Mouse (Mus musculus) brain, embryonic 14.5 days (tissue): ENCODE data around the gene Ankrd12.

ENCODE experiments used
- CTCF ChIP-seq: fragments of 200-500 bp; IDR thresholded peaks from 2 replicates; pipeline ENCODE4 v1.5.1; 2012; ENCODE audit warnings: inconsistent platforms, mild to moderate bottlenecking, moderate library complexity, borderline replicate concordance; ENCODE audit not compliant: insufficient read depth, insufficient read length; ENCODE audit errors: extremely low read depth
- POLR2A ChIP-seq: fragments of 200-500 bp; IDR thresholded peaks from 2 replicates; pipeline ENCODE4 v1.6.1; 2012; ENCODE audit warnings: mild to moderate bottlenecking, inconsistent platforms, borderline replicate concordance; ENCODE audit not compliant: poor library complexity, insufficient read depth, insufficient read length, severe bottlenecking; ENCODE audit errors: extremely low read depth

DNA sequence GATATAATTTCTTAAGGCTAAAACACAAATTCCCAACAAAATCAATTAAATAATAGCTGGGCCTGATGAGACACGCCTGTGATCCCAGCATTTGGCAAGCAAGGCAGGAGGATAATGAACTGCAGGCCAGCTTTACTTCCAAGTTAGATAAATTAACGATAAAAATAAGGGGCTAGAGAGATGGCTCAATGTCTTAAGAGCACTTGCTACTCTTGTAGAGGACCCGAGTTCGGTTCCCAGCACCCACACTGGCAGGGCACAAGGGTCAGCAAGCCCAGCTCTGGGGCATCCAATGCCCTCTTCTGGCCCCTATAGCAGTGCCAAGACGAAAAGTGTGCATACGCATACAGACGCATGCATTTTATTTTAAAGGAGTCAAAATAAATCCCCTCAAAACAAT is 126.7 kb downstream of the Ankrd12 start:
- TF ChIP-seq CTCF: no peak
- TF ChIP-seq POLR2A: no peak
